Mouse (Mus musculus) C2C12 (cell line): ENCODE data around the gene Gm47985. TPM values are rescaled to one million over a fixed set of nuclear protein-coding genes. Genes with fewer than 3 reads are reported as not detected.
"Not testable (repeated sequence)": the region's sequence is repeated elsewhere in the genome, so short reads cannot be mapped to it uniquely, and the experiment has no call there.

Source experiments
- H3K27me3 ChIP-seq: one replicate; pipeline ENCODE4 v1.6.1; 2011; ENCODE audit not compliant: control insufficient read depth, insufficient read depth, insufficient read length
- H3K36me3 ChIP-seq: one replicate; pipeline ENCODE4 v1.6.1; 2011; ENCODE audit not compliant: control insufficient read depth, insufficient read depth
- H3K4me3 ChIP-seq: one replicate; pipeline ENCODE4 v1.5.1; 2011; ENCODE audit warnings: mild to moderate bottlenecking, control low read depth; ENCODE audit not compliant: poor library complexity, insufficient read depth, severe bottlenecking
- H3K79me2 ChIP-seq: one replicate; pipeline ENCODE4 v1.6.1; 2011; ENCODE audit not compliant: control insufficient read depth, insufficient read depth
- H3K79me3 ChIP-seq: one replicate; pipeline ENCODE4 v1.6.1; 2011; ENCODE audit warnings: low read depth, control low read depth
- H3ac ChIP-seq: one replicate; pipeline ENCODE3; 2011; ENCODE audit warnings: low read depth; ENCODE audit not compliant: control insufficient read depth, insufficient read length
- CEBPB ChIP-seq: IDR thresholded peaks from one replicate; pipeline ENCODE4 v1.6.1; 2011; ENCODE audit warnings: low read depth, mild to moderate bottlenecking, control low read depth, moderate library complexity
- CTCF ChIP-seq: IDR thresholded peaks from one replicate; pipeline ENCODE4 v1.5.1; 2011; ENCODE audit not compliant: control insufficient read depth, insufficient read depth, insufficient read length
- FOSL1 ChIP-seq: IDR thresholded peaks from one replicate; pipeline ENCODE4 v1.8.0; 2011; ENCODE audit warnings: mild to moderate bottlenecking, low read length; ENCODE audit not compliant: poor library complexity, insufficient read depth, severe bottlenecking
- MAX ChIP-seq: IDR thresholded peaks from one replicate; pipeline ENCODE4 v1.6.1; 2011; ENCODE audit warnings: mild to moderate bottlenecking, control low read depth
- MYOD1 ChIP-seq: IDR thresholded peaks from one replicate; pipeline ENCODE4 v1.6.1; 2011; ENCODE audit warnings: low read depth; ENCODE audit not compliant: control insufficient read depth, insufficient read length
- MYOG ChIP-seq: IDR thresholded peaks from one replicate; pipeline ENCODE4 v1.6.1; 2011; ENCODE audit not compliant: control insufficient read depth, insufficient read length; ENCODE audit errors: extremely low read depth
- USF1 ChIP-seq: IDR thresholded peaks from one replicate; pipeline ENCODE4 v1.6.1; 2011; ENCODE audit warnings: low read depth, mild to moderate bottlenecking, control low read depth, moderate library complexity
- polyA plus RNA-seq: library from polyadenylated mRNA; unstranded; fragments of >200 nt; fragmentation: generic; extraction: Trizol; gene quantifications from one replicate; pipeline ENCODE4 v1.2.1, GENCODE M21; 2012; ENCODE audit warnings: missing spikeins

The Gm47985 gene
- polyA plus RNA-seq, 1 experiment: 0.07 TPM

- H3K79me3 ChIP-seq, H3K4me3 ChIP-seq, H3ac ChIP-seq, H3K27me3 ChIP-seq, H3K79me2 ChIP-seq, H3K36me3 ChIP-seq: not testable (repeated sequence)
Observed at GRCm38 (mm10) chr1:151209824-151210355, 27.6 kb downstream of the Gm47985 start, which contains the start of gene Gm47996. TSS of gene Gm47996 (plus strand) at chr1:151210131.

DNA sequence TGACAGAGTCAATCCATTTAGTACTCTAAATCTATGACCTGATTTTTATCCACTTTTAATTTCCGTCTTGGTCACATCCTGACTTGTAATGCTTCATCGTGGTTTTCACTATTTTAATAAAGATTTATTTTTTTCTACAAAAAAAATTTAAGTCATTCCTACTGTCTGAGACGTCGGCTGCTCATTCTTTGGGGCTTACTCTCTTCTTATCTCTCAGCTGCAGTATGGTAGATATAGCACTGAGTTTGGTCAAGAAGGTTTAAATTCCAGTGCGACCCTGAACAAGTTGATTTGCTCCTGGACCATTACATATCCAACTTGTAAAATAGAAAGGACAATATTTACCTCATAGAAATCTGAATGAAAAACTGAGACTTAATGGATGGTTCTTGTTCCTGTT, 29.3 kb downstream of the Gm47985 start:
- not testable (repeated sequence) for H3K79me2 ChIP-seq, H3K79me3 ChIP-seq, H3K36me3 ChIP-seq, H3ac ChIP-seq, H3K4me3 ChIP-seq, H3K27me3 ChIP-seq

GRCm38 (mm10) chr1:151214862-151215261, 32.5 kb downstream of the Gm47985 start:
- no peak overlapping the region for H3K4me3 ChIP-seq
- no peaks in the 10 kb centered on the region for H3K27me3 ChIP-seq
- no peaks in the 10 kb centered on the region for H3K36me3 ChIP-seq
- no peaks in the 10 kb centered on the region for H3K79me2 ChIP-seq
- TF ChIP-seq MAX (no peak), MYOG (no peak), CTCF (no peak), CEBPB (no peak), MYOD1 (no peak), USF1 (no peak), FOSL1 (no peak)
- no peaks in the 10 kb centered on the region for H3K79me3 ChIP-seq
- H3ac ChIP-seq: no peak overlapping the region

GRCm38 (mm10) chr1:151215985-151216384, 33.6 kb downstream of the Gm47985 start:
- no peak overlapping the region for H3K4me3 ChIP-seq
- H3K27me3 ChIP-seq: no peaks in the 10 kb centered on the region
- H3K79me3 ChIP-seq: no peaks in the 10 kb centered on the region
- H3K36me3 ChIP-seq: no peaks in the 10 kb centered on the region
- no peak overlapping the region for H3ac ChIP-seq
- H3K79me2 ChIP-seq: no peaks in the 10 kb centered on the region
- no peak for TF ChIP-seq CEBPB
- TF ChIP-seq FOSL1: no peak

- Histone ChIP-seq H3K4me3 (no peak overlapping the region), H3K36me3 (no peaks in the 10 kb centered on the region), H3K79me2 (no peaks in the 10 kb centered on the region), H3K79me3 (no peaks in the 10 kb centered on the region), H3ac (no peak overlapping the region), H3K27me3 (no peaks in the 10 kb centered on the region)
- no peak for TF ChIP-seq FOSL1
- TF ChIP-seq USF1: no peak
- no peak for TF ChIP-seq CEBPB
- no peak for TF ChIP-seq MYOG
- no peak for TF ChIP-seq MAX
- no peak for TF ChIP-seq CTCF
- no peak for TF ChIP-seq MYOD1
Observed at GRCm38 (mm10) chr1:151216417-151216816, 34.1 kb downstream of the Gm47985 start.

DNA sequence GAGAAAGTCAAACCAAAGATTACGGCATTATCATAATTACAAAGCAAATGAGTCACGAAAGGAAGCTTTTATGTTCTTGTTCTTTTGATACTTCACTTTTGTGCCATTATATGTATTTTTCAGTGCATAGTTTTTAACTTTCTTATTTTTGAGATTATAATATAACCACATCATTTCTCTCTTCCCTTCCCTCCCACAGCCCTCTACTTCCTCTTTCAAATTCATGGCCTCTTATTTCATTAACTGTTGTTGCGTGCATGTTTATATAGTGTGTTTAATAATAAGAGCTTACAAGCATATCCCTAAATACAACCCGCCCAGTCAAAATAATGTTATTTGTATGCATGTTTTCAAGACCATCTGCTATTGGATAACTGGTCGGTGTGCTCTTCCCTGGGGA, 36.7 kb downstream of the Gm47985 start:
- H3K4me3 ChIP-seq: no peak overlapping the region
- no peaks in the 10 kb centered on the region for H3K79me2 ChIP-seq
- TF ChIP-seq CTCF (no peak), USF1 (no peak), CEBPB (no peak), MYOG (no peak), MAX (no peak), MYOD1 (no peak)
- H3ac ChIP-seq: no peak overlapping the region
- H3K27me3 ChIP-seq: no peaks in the 10 kb centered on the region
- no peaks in the 10 kb centered on the region for H3K36me3 ChIP-seq
- H3K79me3 ChIP-seq: no peaks in the 10 kb centered on the region

DNA sequence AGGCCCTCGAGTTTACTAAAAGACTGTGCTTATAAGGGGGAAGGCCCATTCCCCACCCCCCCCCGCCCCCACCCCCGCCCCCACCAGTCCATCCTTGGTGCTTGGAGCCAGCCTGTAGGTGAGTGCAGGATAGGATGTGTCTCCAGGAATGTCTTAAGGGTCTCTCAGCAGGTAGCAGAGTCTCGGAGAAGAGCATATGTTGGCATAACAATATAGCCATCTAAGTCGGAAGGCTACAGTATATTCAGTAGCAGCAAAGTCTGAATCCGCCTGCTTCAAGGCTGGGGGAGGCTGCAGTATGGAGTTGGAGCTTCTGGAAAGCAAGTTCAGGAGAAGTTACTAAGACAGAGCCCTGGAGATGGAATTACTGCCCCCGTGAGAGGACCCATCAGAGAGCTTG, 37.8 kb downstream of the Gm47985 start:
- H3K27me3 ChIP-seq: no peaks in the 10 kb centered on the region

More for the DNA sequence above, 37.8 kb downstream of the Gm47985 start:
- Histone ChIP-seq H3K36me3 (no peaks in the 10 kb centered on the region), H3K4me3 (no peak overlapping the region), H3ac (no peak overlapping the region), H3K79me2 (no peaks in the 10 kb centered on the region), H3K79me3 (no peaks in the 10 kb centered on the region)
- TF ChIP-seq MAX (no peak), FOSL1 (no peak), CEBPB (no peak), CTCF (no peak), USF1 (no peak), MYOD1 (no peak), MYOG (no peak)
